Mouse (Mus musculus): Measurements from ENCODE around the gene Tenm2.

- no peak for TF ChIP-seq POLR2A (IDR thresholded peaks at IDR 0.05; ENCODE audit: borderline replicate concordance, low read depth, low read length)
- no peak for TF ChIP-seq CTCF (IDR thresholded peaks at IDR 0.05; ENCODE audit: low read depth, low read length)
Measured at GRCm38 (mm10) chr11:36990895-36991294, 244.9 kb downstream of the Tenm2 start.

Measured in bone marrow macrophage, adult 2 months (primary cell).